Mouse (Mus musculus): Measurements from ENCODE around the gene Ppp1r13l.

The Ppp1r13l gene

GRCm38 (mm10) chr7:19338060-19338459, 21.5 kb upstream of the Ppp1r13l start:
- no peak for DNase-seq

- DNase-seq: no peak
These were observed 21.0 kb upstream of the Ppp1r13l start for GRCm38 (mm10) chr7:19338596-19338995.

- DNase-seq: no peak
These were observed 18.3 kb upstream of the Ppp1r13l start for GRCm38 (mm10) chr7:19341250-19341649.

DNA sequence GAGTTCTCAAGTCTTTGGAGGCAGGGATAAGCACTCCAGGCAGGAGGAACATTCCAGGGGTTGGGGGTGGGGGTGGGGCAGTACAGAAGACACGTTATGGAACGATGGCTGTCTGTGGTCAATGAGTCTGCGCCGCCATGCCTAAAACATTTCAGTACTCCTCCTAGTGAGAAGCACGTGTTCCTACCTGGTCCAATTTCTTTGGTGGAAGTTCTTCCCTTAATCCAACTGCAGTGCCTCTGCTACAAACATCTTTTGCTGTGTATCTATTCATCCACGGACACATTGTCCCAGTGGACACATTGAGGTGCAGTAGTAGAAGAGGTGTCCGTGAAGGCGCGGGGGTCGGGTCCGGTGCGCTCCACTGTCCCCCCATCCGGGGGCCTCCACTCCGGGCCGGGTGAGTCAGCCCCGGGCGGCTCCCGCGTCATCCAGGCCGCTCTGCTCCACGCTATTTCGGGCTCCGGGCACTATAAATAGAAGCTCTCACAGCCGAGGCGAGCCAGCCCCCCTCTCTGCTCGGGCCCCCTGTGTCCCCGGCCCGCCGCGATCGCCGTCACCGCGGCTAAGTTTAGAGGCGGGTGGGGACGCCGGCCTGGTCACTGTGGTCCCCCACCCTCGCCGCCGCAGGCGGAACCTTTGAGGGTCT, 17.7 kb upstream of the Ppp1r13l start:
- DNase-seq: peak; percentile 59

GRCm38 (mm10) chr7:19342481-19343027, 17.0 kb upstream of the Ppp1r13l start:
- DNase-seq: peak; percentile 90

- DNase-seq: peak; percentile 83
These were observed 16.2 kb upstream of the Ppp1r13l start for GRCm38 (mm10) chr7:19343210-19343808.

- no peak for DNase-seq
These were observed 15.2 kb upstream of the Ppp1r13l start, which contains the start of gene Ercc1 for GRCm38 (mm10) chr7:19344237-19344847. TSS of gene Ercc1 (plus strand) at chr7:19344778.

- DNase-seq: peak; percentile 98
These were observed 14.5 kb upstream of the Ppp1r13l start for GRCm38 (mm10) chr7:19344938-19345471.

- DNase-seq: peak; percentile 14
These were observed 10.2 kb upstream of the Ppp1r13l start for GRCm38 (mm10) chr7:19349188-19349915.

GRCm38 (mm10) chr7:19350221-19350620, 9.3 kb upstream of the Ppp1r13l start:
- DNase-seq: no peak

GRCm38 (mm10) chr7:19354991-19355390, 4.6 kb upstream of the Ppp1r13l start:
- no peak for DNase-seq

GRCm38 (mm10) chr7:19356311-19356710, 3.2 kb upstream of the Ppp1r13l start:
- DNase-seq: no peak

DNA sequence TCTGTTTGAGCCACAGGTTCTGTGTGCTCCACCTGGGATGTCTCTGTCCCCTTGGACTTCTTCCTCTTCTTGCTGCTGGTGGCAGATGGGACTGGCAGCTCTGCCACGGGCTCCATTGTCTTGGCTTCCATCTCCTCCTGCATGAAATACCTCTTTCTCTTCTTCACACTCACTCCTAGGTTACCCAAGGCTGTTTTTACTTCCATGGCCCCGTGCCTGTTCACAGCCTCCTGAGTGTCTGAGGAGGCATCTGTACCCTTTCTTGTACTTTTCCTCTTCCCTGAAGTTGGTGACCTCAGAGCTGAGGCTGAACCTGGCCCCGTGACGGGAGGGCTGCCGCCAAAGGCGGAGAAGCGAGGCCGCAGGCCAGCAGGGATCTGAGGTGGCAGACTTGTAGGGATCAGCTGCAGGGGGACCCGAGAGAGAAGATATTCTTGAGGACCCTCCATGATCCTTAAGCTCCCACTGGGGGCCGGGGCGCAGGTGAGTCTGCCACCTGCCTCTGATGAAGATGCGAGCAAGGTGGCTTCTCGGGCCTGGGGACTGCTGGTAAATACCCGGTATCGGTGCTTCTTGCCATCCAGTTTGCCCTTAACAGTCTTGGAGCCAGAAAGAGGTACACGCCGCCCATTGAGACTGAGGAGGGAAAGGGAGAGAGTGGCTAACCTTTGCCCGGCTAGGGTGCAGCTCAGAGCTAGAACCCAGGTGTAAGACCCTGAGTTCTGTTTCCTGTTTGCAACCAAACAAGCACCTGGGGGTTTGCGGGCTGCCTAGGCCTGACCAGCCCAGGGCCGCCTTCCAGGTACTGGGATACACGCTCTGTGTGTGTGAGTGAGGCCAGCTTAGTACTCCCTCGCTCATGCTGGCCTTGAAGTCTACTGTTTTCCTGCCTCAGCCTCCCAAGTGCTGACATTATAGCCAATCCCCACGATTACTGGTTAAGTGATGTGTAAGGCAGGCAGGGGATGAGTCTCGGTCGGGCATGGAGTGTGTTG, 1.9 kb upstream of the Ppp1r13l start:
- no peak for DNase-seq

DNA sequence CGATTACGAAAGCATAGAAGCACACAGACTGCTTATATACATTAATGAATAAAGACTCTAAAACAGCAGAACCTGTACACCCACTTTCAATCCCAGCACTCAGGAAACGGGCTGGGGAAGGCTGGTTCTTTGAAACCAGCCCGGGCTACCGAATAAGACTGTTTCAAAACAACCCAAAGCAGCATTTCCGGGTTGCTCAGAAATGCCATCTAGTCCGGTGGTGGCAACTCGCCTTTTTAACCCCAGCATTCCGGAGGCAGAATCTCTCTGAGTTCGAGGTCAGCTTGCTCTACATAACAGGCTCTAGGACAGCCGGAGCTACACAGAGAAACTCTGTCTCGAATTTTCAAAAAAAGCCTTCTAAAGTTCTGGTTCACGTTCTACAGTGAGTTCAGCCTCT, 915 bp upstream of the Ppp1r13l start:
- no peak for DNase-seq

DNA sequence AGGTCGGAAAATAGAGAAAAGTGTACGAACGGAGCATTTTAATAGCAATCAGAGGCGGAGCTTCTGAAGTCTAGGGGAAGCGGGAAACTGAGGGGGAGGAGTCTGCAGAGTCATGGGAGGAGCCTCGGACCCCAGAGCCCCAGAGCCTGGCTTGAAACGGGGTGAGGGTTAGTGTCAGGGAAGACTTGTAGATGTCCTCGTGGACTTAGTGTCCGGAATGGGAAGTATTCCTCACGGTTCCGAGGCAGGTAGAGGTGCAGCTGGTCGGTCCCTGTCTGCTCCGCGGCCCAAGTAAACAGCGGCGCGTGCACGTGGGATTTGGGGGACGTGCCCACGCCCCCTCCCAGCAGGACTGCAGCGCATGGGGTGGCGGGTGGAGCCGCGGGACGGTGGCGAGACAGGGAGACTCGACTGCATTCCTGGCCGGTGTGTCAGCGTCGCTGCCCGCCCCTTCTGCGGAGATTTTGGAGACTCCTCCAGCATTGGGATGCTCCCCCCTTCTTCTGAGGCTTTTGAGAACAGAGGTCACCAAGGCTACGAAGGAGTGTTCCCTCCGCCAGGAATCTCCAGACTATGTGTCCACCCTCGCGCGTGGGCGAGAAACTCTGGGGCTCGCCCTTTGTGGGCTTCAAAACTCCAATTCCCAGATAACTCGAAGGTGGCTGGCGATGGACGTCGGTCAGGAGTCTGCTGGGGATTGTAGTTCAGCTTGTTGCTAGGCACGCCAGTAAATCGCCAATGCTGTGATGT, 518 bp downstream of the Ppp1r13l start:
- peak; percentile 81 for DNase-seq

GRCm38 (mm10) chr7:19360944-19361343, 1.4 kb downstream of the Ppp1r13l start:
- DNase-seq: peak; percentile 95

DNA sequence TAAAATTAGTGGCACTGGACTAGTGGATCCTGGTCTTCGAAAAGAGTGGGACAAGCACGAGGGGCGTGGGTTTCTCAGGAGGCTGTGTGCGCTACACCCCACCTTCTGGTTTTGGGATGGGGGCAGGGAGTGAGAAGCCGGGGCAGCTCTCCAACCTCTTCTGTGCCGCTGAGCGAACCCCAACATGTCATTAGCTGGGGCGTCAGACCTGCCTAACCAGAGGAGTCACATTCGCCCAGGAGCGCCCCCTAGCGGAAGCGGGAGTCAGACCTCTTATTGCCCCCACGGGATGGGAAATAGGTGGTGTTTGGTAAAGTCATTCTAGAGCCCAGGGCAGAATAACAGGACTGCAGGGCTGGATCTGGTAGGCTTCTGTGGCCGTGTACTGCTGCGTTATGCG, 2.2 kb downstream of the Ppp1r13l start:
- peak; percentile 84 for DNase-seq

- DNase-seq: no peak
These were observed 2.7 kb downstream of the Ppp1r13l start for GRCm38 (mm10) chr7:19362276-19362675.

GRCm38 (mm10) chr7:19363881-19364280, 4.3 kb downstream of the Ppp1r13l start:
- peak; percentile 88 for DNase-seq

DNA sequence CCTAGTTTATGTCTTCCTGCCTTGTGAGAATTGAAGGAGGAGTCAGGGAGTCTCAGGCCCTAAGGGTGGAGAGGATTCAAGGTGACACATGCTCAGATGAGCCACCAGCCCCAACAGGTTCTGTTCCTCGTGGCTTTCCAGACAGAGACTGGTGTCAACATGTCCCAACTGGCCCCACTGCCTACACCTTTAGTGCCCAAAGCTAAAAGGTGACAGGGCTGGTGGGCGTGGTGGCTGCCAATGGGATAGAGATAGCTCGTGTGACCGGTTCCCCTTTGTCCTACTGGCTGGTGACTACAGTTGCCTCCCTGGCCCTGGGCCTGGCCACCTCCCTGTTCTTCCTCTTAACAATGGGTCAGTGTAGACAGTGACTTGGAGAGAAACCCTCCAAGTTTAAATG, 5.8 kb downstream of the Ppp1r13l start:
- no peak for DNase-seq

GRCm38 (mm10) chr7:19368380-19368779, 8.8 kb downstream of the Ppp1r13l start:
- DNase-seq: peak; percentile 88
